Mouse (Mus musculus) CH12.LX (cell line): ENCODE measurements around the gene Gpr152. TPM values are rescaled to one million over a fixed set of nuclear protein-coding genes. Genes with fewer than 3 reads are reported as not detected.

ENCODE experiments used
- DNase-seq: peaks from one replicate; pipeline ENCODE4 v3.0.0-alpha.2; 2013; ENCODE audit errors: extremely low read depth
- H3K27ac ChIP-seq: 2 replicates; pipeline ENCODE4 v1.5.1; 2012; ENCODE audit warnings: low read depth, mild to moderate bottlenecking, control low read depth, moderate library complexity; ENCODE audit not compliant: insufficient read depth
- H3K27me3 ChIP-seq: replicated peaks from 2 replicates; pipeline ENCODE3; 2012; ENCODE audit warnings: inconsistent platforms
- H3K36me3 ChIP-seq, 2 experiments: replicated peaks in 1 of 2; 2 replicates each; pipeline versions ENCODE3 to v1.6.1; 2012; ENCODE audit warnings: inconsistent platforms in 1 of 2, low read length in 1 of 2, mild to moderate bottlenecking in 1 of 2, mixed read lengths in 1 of 2, moderate library complexity in 1 of 2; ENCODE audit not compliant: control insufficient read depth in 1 of 2, insufficient read depth in 1 of 2
- H3K4me1 ChIP-seq, 2 experiments: 2 replicates each; pipeline ENCODE4 v1.6.1; 2012; ENCODE audit warnings: inconsistent platforms in 1 of 2, moderate library complexity in 1 of 2; ENCODE audit not compliant: insufficient read depth in 2 of 2, control insufficient read depth in 1 of 2
- H3K4me2 ChIP-seq: 2 replicates; pipeline ENCODE4 v1.6.1; 2012; ENCODE audit warnings: low read depth, mild to moderate bottlenecking, control low read depth; ENCODE audit not compliant: poor library complexity, insufficient read depth, severe bottlenecking
- H3K4me3 ChIP-seq, 3 experiments: fragments of 150-350 bp in 1 of 3; sonication (generic) in 1 of 3; replicated peaks in 1 of 3; 2 replicates each; pipeline versions ENCODE3 to v1.5.1; 2011 to 2012; ENCODE audit warnings: low read depth in 2 of 3, low read length in 2 of 3, mild to moderate bottlenecking in 2 of 3, moderate library complexity in 2 of 3, control low read depth in 1 of 3, improper control_type of control experiment in 1 of 3, inconsistent platforms in 1 of 3, mixed read lengths in 1 of 3; ENCODE audit not compliant: poor library complexity in 1 of 3
- H3K79me2 ChIP-seq: replicated peaks from 2 replicates; pipeline ENCODE4 v1.6.1; 2012; ENCODE audit warnings: mild to moderate bottlenecking, moderate library complexity; ENCODE audit not compliant: control insufficient read depth, poor library complexity, insufficient read depth, severe bottlenecking; ENCODE audit errors: extremely low read depth
- H3K9ac ChIP-seq: 2 replicates; pipeline ENCODE4 v1.6.1; 2012; ENCODE audit warnings: low read depth, mild to moderate bottlenecking, control low read depth, moderate library complexity; ENCODE audit not compliant: insufficient read depth
- H3K9me3 ChIP-seq: replicated peaks from 2 replicates; pipeline ENCODE3; 2012; ENCODE audit warnings: low read length, inconsistent platforms, mixed read lengths
- BHLHE40 ChIP-seq: IDR thresholded peaks from 2 replicates; pipeline ENCODE4 v1.6.1; 2011; ENCODE audit warnings: mild to moderate bottlenecking, low read depth, low read length, improper control_type of control experiment
- CHD1 ChIP-seq: IDR thresholded peaks from 2 replicates; pipeline ENCODE4 v1.6.1; 2012; ENCODE audit warnings: low read depth, low read length, improper control_type of control experiment, inconsistent platforms
- ELF1 ChIP-seq: IDR thresholded peaks from 2 replicates; pipeline ENCODE4 v1.6.1; 2014; ENCODE audit warnings: low read depth, mild to moderate bottlenecking, inconsistent platforms, low read length, improper control_type of control experiment
- EP300 ChIP-seq: IDR thresholded peaks from 2 replicates; pipeline ENCODE4 v1.6.1; 2011; ENCODE audit warnings: low read length, improper control_type of control experiment
- ETS1 ChIP-seq: conservative IDR thresholded peaks from 2 replicates; pipeline ENCODE4 v1.6.1; 2012; ENCODE audit warnings: low read depth, mild to moderate bottlenecking, inconsistent platforms, low read length, improper control_type of control experiment, moderate library complexity
- GABPA ChIP-seq: IDR thresholded peaks from 2 replicates; pipeline ENCODE4 v1.6.1; 2012; ENCODE audit warnings: low read depth, low read length, improper control_type of control experiment, inconsistent platforms; ENCODE audit not compliant: insufficient replicate concordance
- HCFC1 ChIP-seq: IDR thresholded peaks from 2 replicates; pipeline ENCODE4 v1.6.1; 2012; ENCODE audit warnings: low read depth, mild to moderate bottlenecking, inconsistent platforms, low read length, improper control_type of control experiment
- IRF4 ChIP-seq: IDR thresholded peaks from 2 replicates; pipeline ENCODE4 v1.6.1; 2014; ENCODE audit warnings: low read depth, mild to moderate bottlenecking, inconsistent platforms, low read length, improper control_type of control experiment
- JUN ChIP-seq: IDR thresholded peaks from 2 replicates; pipeline ENCODE4 v1.6.1; 2011; ENCODE audit warnings: low read depth, mild to moderate bottlenecking, low read length, improper control_type of control experiment, moderate library complexity; ENCODE audit not compliant: insufficient read depth
- JUND ChIP-seq: conservative IDR thresholded peaks from 2 replicates; pipeline ENCODE4 v1.6.1; 2011; ENCODE audit warnings: low read depth, low read length, improper control_type of control experiment
- KAT2A ChIP-seq: IDR thresholded peaks from 2 replicates; pipeline ENCODE4 v1.6.1; 2012; ENCODE audit warnings: low read length, improper control_type of control experiment, inconsistent platforms; ENCODE audit not compliant: insufficient replicate concordance
- MAX ChIP-seq: IDR thresholded peaks from 2 replicates; pipeline ENCODE4 v1.6.1; 2011; ENCODE audit warnings: low read length, improper control_type of control experiment
- MAZ ChIP-seq: IDR thresholded peaks from 2 replicates; pipeline ENCODE4 v1.6.1; 2012; ENCODE audit warnings: low read depth, mild to moderate bottlenecking, inconsistent platforms, low read length, improper control_type of control experiment, moderate library complexity
- MEF2A ChIP-seq: IDR thresholded peaks from 2 replicates; pipeline ENCODE4 v1.6.1; 2014; ENCODE audit warnings: low read depth, mild to moderate bottlenecking, inconsistent platforms, low read length, improper control_type of control experiment, borderline replicate concordance
- MXI1 ChIP-seq: IDR thresholded peaks from 2 replicates; pipeline ENCODE4 v1.6.1; 2011; ENCODE audit warnings: mild to moderate bottlenecking, low read depth, low read length, improper control_type of control experiment
- NELFE ChIP-seq: IDR thresholded peaks from 2 replicates; pipeline ENCODE4 v1.6.1; 2011; ENCODE audit warnings: low read depth, low read length, improper control_type of control experiment
- NRF1 ChIP-seq: IDR thresholded peaks from 2 replicates; pipeline ENCODE4 v1.6.1; 2014; ENCODE audit warnings: low read depth, mild to moderate bottlenecking, inconsistent platforms, low read length, improper control_type of control experiment, moderate library complexity
- PAX5 ChIP-seq: IDR thresholded peaks from 2 replicates; pipeline ENCODE4 v1.6.1; 2012; ENCODE audit warnings: low read length, inconsistent platforms, mixed read lengths
- POLR2A ChIP-seq: IDR thresholded peaks from 2 replicates; pipeline ENCODE4 v1.6.1; 2011; ENCODE audit warnings: low read depth, mild to moderate bottlenecking, improper control_type of control experiment, low read length
- POLR2AphosphoS2 ChIP-seq: IDR thresholded peaks from 2 replicates; pipeline ENCODE4 v1.6.1; 2011; ENCODE audit warnings: low read depth, low read length, improper control_type of control experiment
- RAD21 ChIP-seq: IDR thresholded peaks from 2 replicates; pipeline ENCODE4 v1.6.1; 2011; ENCODE audit warnings: low read depth, mild to moderate bottlenecking, low read length, improper control_type of control experiment, moderate library complexity
- RCOR1 ChIP-seq: conservative IDR thresholded peaks from 2 replicates; pipeline ENCODE4 v1.6.1; 2012; ENCODE audit warnings: low read depth, mild to moderate bottlenecking, inconsistent platforms, low read length, improper control_type of control experiment
- SIN3A ChIP-seq: IDR thresholded peaks from 2 replicates; pipeline ENCODE4 v1.6.1; 2012; ENCODE audit warnings: low read length, improper control_type of control experiment, inconsistent platforms
- TCF12 ChIP-seq: IDR thresholded peaks from 2 replicates; pipeline ENCODE4 v1.6.1; 2014; ENCODE audit warnings: low read depth, mild to moderate bottlenecking, inconsistent platforms, low read length, improper control_type of control experiment
- UBTF ChIP-seq: IDR thresholded peaks from 2 replicates; pipeline ENCODE4 v1.6.1; 2012; ENCODE audit warnings: low read depth, mild to moderate bottlenecking, inconsistent platforms, low read length, improper control_type of control experiment, moderate library complexity
- USF2 ChIP-seq: conservative IDR thresholded peaks from 2 replicates; pipeline ENCODE4 v1.6.1; 2011; ENCODE audit warnings: low read depth, low read length, improper control_type of control experiment
- ZC3H11A ChIP-seq: IDR thresholded peaks from 2 replicates; pipeline ENCODE4 v1.6.1; 2012; ENCODE audit warnings: low read depth, mild to moderate bottlenecking, inconsistent platforms, low read length, improper control_type of control experiment
- ZKSCAN1 ChIP-seq: IDR thresholded peaks from 2 replicates; pipeline ENCODE4 v1.6.1; 2012; ENCODE audit warnings: low read depth, inconsistent platforms, low read length, improper control_type of control experiment, borderline replicate concordance
- ZMIZ1 ChIP-seq: IDR thresholded peaks from 2 replicates; pipeline ENCODE4 v1.6.1; 2012; ENCODE audit warnings: low read depth, mild to moderate bottlenecking, inconsistent platforms, low read length, improper control_type of control experiment
- ZNF384 ChIP-seq: IDR thresholded peaks from 2 replicates; pipeline ENCODE4 v1.6.1; 2012; ENCODE audit warnings: low read depth, low read length, improper control_type of control experiment, inconsistent platforms
- dilution Hi-C: fragments of 300-500 bp; cut with MboI; formaldehyde crosslinking; loops from 2 replicates; pipeline ENCODE4 v1.14.3; 2020; ENCODE audit warnings: low sequenced_read_pairs; ENCODE audit not compliant: extremely low pct_unique_long_range_greater_than_20kb, extremely low pct_ligation_motif_present
- in situ Hi-C: fragments of 300-500 bp; cut with MboI; formaldehyde crosslinking; loops from 3 replicates; pipeline ENCODE4 v1.14.3; 2019; ENCODE audit warnings: low sequenced_read_pairs, low pct_ligation_motif_present, low pct_unique_long_range_greater_than_20kb, mixed read lengths
- polyA plus RNA-seq: library from polyadenylated mRNA; unstranded; fragments of >175 nt; gene quantifications from 2 replicates; pipeline ENCODE4 v1.2.1, GENCODE M21; 2012; ENCODE audit warnings: low read depth; ENCODE audit not compliant: insufficient read length
- total RNA-seq, 2 experiments: library from RNA; depleted of rRNA; stranded (reverse); fragments of 300-350 nt in 1 of 2; fragments of >200 nt in 1 of 2; gene quantifications; 2 replicates each; pipeline ENCODE4 v1.2.3; 2012 to 2014

Gene Gpr152
- total and polyA plus RNA-seq, 3 experiments, result 0.05 to 0.71 (median 0.17) TPM

GRCm38 (mm10) chr19:4095802-4096201, 43.8 kb upstream of the Gpr152 start:
- TF ChIP-seq MAZ (no peak), ZC3H11A (no peak), ZNF384 (peak; percentile 65), ZMIZ1 (no peak), UBTF (no peak), NRF1 (no peak), EP300 (no peak)
- in situ Hi-C loops (no loop called here), dilution Hi-C loops (no loop called here)
- Histone ChIP-seq H3K36me3 (peaks cover 4 to 8% of the 10 kb centered on the region in 2 experiments), H3K79me2 (peaks cover 9% of the 10 kb centered on the region), H3K27me3 (no peaks in the 10 kb centered on the region), H3K27ac (no peak overlapping the region), H3K4me1 (peaks cover 12 to 34% of the 10 kb centered on the region in 2 experiments), H3K4me3 (no peak overlapping the region), H3K4me2 (no peak overlapping the region), H3K9ac (no peak overlapping the region), H3K9me3 (no peaks in the 10 kb centered on the region)
- no peak for DNase-seq

- H3K4me3 ChIP-seq, result peak within 1 kb of the TSS; percentile 57 to 73 (median 72)
- in situ Hi-C loops (no loop called here), dilution Hi-C loops (no loop called here)
- H3K27ac ChIP-seq, result peak within 1 kb of the TSS; percentile 79
- no peaks in the 10 kb centered on the region for H3K9me3 ChIP-seq
- H3K79me2 ChIP-seq, result peaks cover 9% of the 10 kb centered on the region
- peak; percentile 98 for DNase-seq
- peak within 1 kb of the TSS; percentile 95 for H3K4me2 ChIP-seq
- H3K9ac ChIP-seq, result peak within 1 kb of the TSS; percentile 65
- peaks cover 18 to 44% of the 10 kb centered on the region in 2 experiments for H3K4me1 ChIP-seq
- H3K36me3 ChIP-seq, result peaks cover 5 to 18% of the 10 kb centered on the region in 2 experiments
- no peaks in the 10 kb centered on the region for H3K27me3 ChIP-seq
- TF ChIP-seq GABPA, result no peak
- peak; percentile 76 for TF ChIP-seq NELFE
- TF ChIP-seq RCOR1, result no peak
- peak; percentile 96 for TF ChIP-seq NRF1
- no peak for TF ChIP-seq MEF2A
- peak; percentile 8; the same call in 1 of the 2 replicates for TF ChIP-seq MAX
- TF ChIP-seq KAT2A, result no peak
- TF ChIP-seq POLR2A, result peak; percentile 93
- TF ChIP-seq ZNF384, result no peak
- TF ChIP-seq BHLHE40, result no peak
- TF ChIP-seq EP300, result no peak
- peak; percentile 67 for TF ChIP-seq HCFC1
- no peak for TF ChIP-seq JUN
- TF ChIP-seq MAZ, result no peak
- peak; percentile 87 for TF ChIP-seq ZMIZ1
- no peak for TF ChIP-seq ZKSCAN1
- TF ChIP-seq TCF12, result peak; percentile 27; the same call in 1 of the 2 replicates
- no peak for TF ChIP-seq RAD21
- TF ChIP-seq PAX5, result no peak
- peak; percentile 78 for TF ChIP-seq SIN3A
- peak; percentile 65 for TF ChIP-seq ELF1
- no peak for TF ChIP-seq IRF4
- no peak for TF ChIP-seq CHD1
- no peak for TF ChIP-seq ZC3H11A
- no peak for TF ChIP-seq JUND
- no peak for TF ChIP-seq UBTF
- TF ChIP-seq USF2, result no peak
- TF ChIP-seq POLR2AphosphoS2, result 0 out of 2 replicates have a peak, but pooled peaks have one; percentile 56
- TF ChIP-seq MXI1, result peak; percentile 97
- no peak for TF ChIP-seq ETS1
These were observed 42.7 kb upstream of the Gpr152 start, which contains the start of gene Cdk2ap2 for GRCm38 (mm10) chr19:4096642-4097440. Cdk2ap2 (plus strand) TSS chr19:4097182.
